Mouse (Mus musculus) liver, embryonic 14.5 days (tissue): Measurements from ENCODE around the gene Trnau1ap. TPM values are rescaled to one million over a fixed set of nuclear protein-coding genes. Genes with fewer than 3 reads are reported as not detected.

Experiments
- ATAC-seq: fragments of 200-750 bp; cut with Nextera tagmentation; 2 replicates; pipeline ENCODE4 v1.8.0; 2017; ENCODE audit warnings: moderate number of reproducible peaks, mild to moderate bottlenecking, moderate library complexity; ENCODE audit not compliant: insufficient read depth
- DNase-seq, 3 experiments: peaks; one replicate each; pipeline ENCODE4 v3.0.0-alpha.2; 2012 to 2013; ENCODE audit warnings: low read depth in 3 of 3, low spot score in 3 of 3
- H3K27ac ChIP-seq: fragments of 300-500 bp; sonication (generic); 2 replicates; pipeline ENCODE4 v1.5.1; 2014; ENCODE audit warnings: moderate library complexity, mild to moderate bottlenecking, control low read depth, inconsistent platforms
- H3K27me3 ChIP-seq: fragments of 300-500 bp; sonication (generic); 2 replicates; pipeline ENCODE4 v1.6.1; 2014; ENCODE audit warnings: mild to moderate bottlenecking, low read length, moderate library complexity; ENCODE audit not compliant: control insufficient read depth, insufficient read depth
- H3K36me3 ChIP-seq: fragments of 300-500 bp; sonication (generic); replicated peaks from 2 replicates; pipeline ENCODE4 v1.6.1; 2014; ENCODE audit warnings: low read depth; ENCODE audit not compliant: control insufficient read depth, insufficient read depth
- H3K4me1 ChIP-seq, 2 experiments: fragments of 200-500 bp in 1 of 2; fragments of 300-500 bp in 1 of 2; sonication (generic) in 1 of 2; replicated peaks; 2 replicates each; pipeline ENCODE4 v1.6.1; 2012 to 2014; ENCODE audit warnings: antibody characterized with exemption in 1 of 2, inconsistent platforms in 1 of 2, low read length in 1 of 2; ENCODE audit not compliant: control insufficient read depth in 2 of 2, insufficient read depth in 2 of 2
- H3K4me2 ChIP-seq: fragments of 300-500 bp; sonication (generic); 2 replicates; pipeline ENCODE4 v1.6.1; 2014; ENCODE audit warnings: low read depth, mild to moderate bottlenecking, control low read depth, moderate library complexity
- H3K4me3 ChIP-seq, 2 experiments: fragments of 200-500 bp in 1 of 2; fragments of 300-500 bp in 1 of 2; sonication (generic) in 1 of 2; 2 replicates each; pipeline ENCODE4 v1.5.1; 2012 to 2014; ENCODE audit warnings: low read depth in 2 of 2, low read length in 2 of 2, mild to moderate bottlenecking in 2 of 2, control low read depth in 1 of 2, inconsistent platforms in 1 of 2, moderate library complexity in 1 of 2; ENCODE audit not compliant: insufficient read depth in 1 of 2
- H3K9ac ChIP-seq: fragments of 300-500 bp; sonication (generic); replicated peaks from 2 replicates; pipeline ENCODE4 v1.6.1; 2014; ENCODE audit warnings: mild to moderate bottlenecking, control low read depth, moderate library complexity
- H3K9me3 ChIP-seq: fragments of 300-500 bp; sonication (generic); 2 replicates; pipeline ENCODE4 v1.6.1; 2016; ENCODE audit warnings: low read length, mixed read lengths; ENCODE audit not compliant: control insufficient read depth
- CTCF ChIP-seq: IDR thresholded peaks from 2 replicates; pipeline ENCODE4 v1.5.1; 2016; ENCODE audit warnings: antibody characterized with exemption, low read depth, control low read depth
- EP300 ChIP-seq: IDR thresholded peaks from 2 replicates; pipeline ENCODE4 v1.6.1; 2016; ENCODE audit warnings: antibody characterized with exemption, low read depth
- WGBS: fragments of 180-500 bp; shearing (Covaris S2); extraction: QIAGEN DNeasy Blood & Tissue Kit; methylation state at CpG from one replicate; pipeline ENCODE4 v1.1.7; 2014; ENCODE audit not compliant: insufficient replicate concordance; 5-methylcytosine and 5-hydroxymethylcytosine counted together
- polyA plus RNA-seq, 2 experiments: library from polyadenylated mRNA; depleted of rRNA in 1 of 2; stranded (reverse) in 1 of 2; unstranded in 1 of 2; fragments of >200 nt; fragmentation: Nextera tagmentation in 1 of 2; extraction: Ambion mirVana in 1 of 2; gene quantifications; 2 replicates each; pipeline versions ENCODE4 v1.2.1 to v1.2.3; 2012 to 2014

Gene Trnau1ap
- polyA plus RNA-seq, 2 experiments: 8.8 to 36.6 TPM

- no peak for DNase-seq
- Histone ChIP-seq H3K4me2 (peak overlapping the region; percentile 78), H3K4me3 (peak overlapping the region; percentile 55 to 64), H3K9me3 (no peaks in the 10 kb centered on the region), H3K27ac (no peak overlapping the region), H3K9ac (peak overlapping the region; percentile 65), H3K4me1 (peaks cover 3 to 15% of the 10 kb centered on the region in 2 experiments; a peak in 3 of 4 replicates), H3K36me3 (no peaks in the 10 kb centered on the region), H3K27me3 (no peaks in the 10 kb centered on the region)
- WGBS: 56% methylated on average over 16 of the region's 16 CpGs
- TF ChIP-seq CTCF (no peak), EP300 (no peak)
- ATAC-seq: no peak
Observed at GRCm38 (mm10) chr4:132301965-132302938, 27.1 kb downstream of the Trnau1ap start.

GRCm38 (mm10) chr4:132301486-132301885 is 27.9 kb downstream of the Trnau1ap start:
- no peak for TF ChIP-seq CTCF
- no peak for TF ChIP-seq EP300
- no peak overlapping the region for H3K4me3 ChIP-seq
- H3K27ac ChIP-seq: no peak overlapping the region
- no peaks in the 10 kb centered on the region for H3K27me3 ChIP-seq
- peaks cover 3 to 15% of the 10 kb centered on the region in 2 experiments; a peak in 3 of 4 replicates for H3K4me1 ChIP-seq
- no peaks in the 10 kb centered on the region for H3K9me3 ChIP-seq
- 76% methylated on average over 6 of the region's 6 CpGs for WGBS
- no peaks in the 10 kb centered on the region for H3K36me3 ChIP-seq
- DNase-seq (no peak), ATAC-seq (no peak)
- no peak overlapping the region for H3K4me2 ChIP-seq
- no peak overlapping the region for H3K9ac ChIP-seq

GRCm38 (mm10) chr4:132299849-132300248 is 29.5 kb downstream of the Trnau1ap start:
- peaks cover 3 to 7% of the 10 kb centered on the region in 2 experiments; a peak in 3 of 4 replicates for H3K4me1 ChIP-seq
- no peak overlapping the region for H3K9ac ChIP-seq
- no peak for DNase-seq
- no peak for ATAC-seq
- no peaks in the 10 kb centered on the region for H3K27me3 ChIP-seq
- no peaks in the 10 kb centered on the region for H3K36me3 ChIP-seq
- TF ChIP-seq EP300 (no peak), CTCF (no peak)
- no peak overlapping the region for H3K4me2 ChIP-seq
- WGBS: 84% methylated on average over 1 of the region's 1 CpGs
- no peak overlapping the region for H3K27ac ChIP-seq
- no peak overlapping the region for H3K4me3 ChIP-seq
- H3K9me3 ChIP-seq: no peaks in the 10 kb centered on the region

DNA sequence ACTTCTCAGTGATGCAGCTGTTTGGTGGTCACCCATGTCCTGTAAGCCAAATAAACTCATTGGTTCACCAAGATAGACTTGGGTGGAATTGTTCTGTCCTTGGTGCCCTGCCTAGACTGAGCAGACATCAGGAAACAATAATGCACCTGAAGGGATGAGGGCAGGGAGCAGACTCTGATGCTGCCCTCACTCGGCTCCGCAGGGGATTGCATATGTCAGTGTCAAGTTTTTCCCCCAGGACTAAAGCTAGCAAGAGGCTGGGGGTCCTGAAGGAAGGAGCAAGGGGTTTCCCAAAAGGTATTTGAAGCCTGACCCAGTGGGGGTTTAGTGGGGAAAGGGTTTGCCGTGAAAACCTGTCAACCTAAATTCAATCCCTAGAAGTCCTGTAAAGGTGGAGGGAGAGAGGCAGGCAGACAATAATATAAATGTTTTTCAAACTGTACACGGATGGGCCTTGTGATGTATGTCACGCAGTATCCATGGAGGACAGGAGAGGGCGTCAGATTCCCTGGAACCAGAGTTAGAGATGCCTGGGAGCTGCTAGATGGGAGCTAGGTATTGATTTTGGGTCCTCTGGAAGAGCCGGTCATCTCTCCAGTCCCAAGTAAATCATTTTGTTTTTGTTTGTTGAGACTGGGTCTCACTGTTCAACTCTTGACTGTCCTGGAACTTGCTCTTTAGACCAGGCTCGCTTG is 33.5 kb downstream of the Trnau1ap start:
- Histone ChIP-seq H3K4me1 (no peaks in the 10 kb centered on the region), H3K4me3 (no peak overlapping the region), H3K9me3 (peaks cover 3% of the 10 kb centered on the region; the same call in 1 of the 2 replicates), H3K36me3 (peaks cover 16% of the 10 kb centered on the region), H3K27ac (no peak overlapping the region), H3K9ac (no peak overlapping the region), H3K4me2 (no peak overlapping the region), H3K27me3 (no peaks in the 10 kb centered on the region)
- TF ChIP-seq EP300 (no peak), CTCF (peak; percentile 27; the same call in 1 of the 2 replicates)
- DNase-seq (no peak), ATAC-seq (no peak)
- 52% methylated on average over 8 of the region's 8 CpGs for WGBS

DNA sequence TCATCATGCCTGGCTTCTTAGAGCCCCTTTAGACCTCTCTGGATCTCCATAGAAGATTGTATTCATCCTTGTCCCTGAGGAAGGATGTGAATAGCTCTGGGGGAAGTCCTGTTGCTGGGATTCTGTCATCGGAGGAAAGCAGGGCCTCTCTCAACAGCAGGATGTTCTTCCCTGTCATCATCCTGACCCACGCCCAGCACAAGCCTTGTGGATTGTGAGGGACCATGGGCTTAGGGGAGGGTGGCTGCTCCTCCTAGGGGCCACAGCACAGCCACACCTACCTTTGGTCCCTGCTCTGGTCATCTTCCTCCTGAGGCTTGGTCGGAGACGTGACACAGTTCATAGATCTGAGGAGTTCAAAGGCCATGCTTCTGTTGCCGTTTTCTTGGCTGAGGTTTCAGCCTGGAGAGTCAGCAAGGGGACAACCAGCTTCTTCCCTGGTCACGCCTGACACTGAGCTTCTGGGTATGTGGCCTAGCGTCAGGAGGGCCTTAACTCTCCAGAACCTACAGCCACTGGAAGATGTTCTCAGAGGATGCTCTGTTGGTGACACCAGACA is 35.6 kb downstream of the Trnau1ap start:
- ATAC-seq: no peak
- DNase-seq: no peak
- no peak overlapping the region for H3K4me3 ChIP-seq

More for the DNA sequence above, 35.6 kb downstream of the Trnau1ap start:
- no peak for TF ChIP-seq EP300
- TF ChIP-seq CTCF: no peak
- Histone ChIP-seq H3K4me1 (no peaks in the 10 kb centered on the region), H3K27ac (no peak overlapping the region), H3K9me3 (peaks cover 3% of the 10 kb centered on the region; the same call in 1 of the 2 replicates), H3K36me3 (peaks cover 27% of the 10 kb centered on the region), H3K27me3 (no peaks in the 10 kb centered on the region), H3K4me2 (no peak overlapping the region), H3K9ac (no peak overlapping the region)
- WGBS: 72% methylated on average over 7 of the region's 7 CpGs
